In the genomic region with DNA sequence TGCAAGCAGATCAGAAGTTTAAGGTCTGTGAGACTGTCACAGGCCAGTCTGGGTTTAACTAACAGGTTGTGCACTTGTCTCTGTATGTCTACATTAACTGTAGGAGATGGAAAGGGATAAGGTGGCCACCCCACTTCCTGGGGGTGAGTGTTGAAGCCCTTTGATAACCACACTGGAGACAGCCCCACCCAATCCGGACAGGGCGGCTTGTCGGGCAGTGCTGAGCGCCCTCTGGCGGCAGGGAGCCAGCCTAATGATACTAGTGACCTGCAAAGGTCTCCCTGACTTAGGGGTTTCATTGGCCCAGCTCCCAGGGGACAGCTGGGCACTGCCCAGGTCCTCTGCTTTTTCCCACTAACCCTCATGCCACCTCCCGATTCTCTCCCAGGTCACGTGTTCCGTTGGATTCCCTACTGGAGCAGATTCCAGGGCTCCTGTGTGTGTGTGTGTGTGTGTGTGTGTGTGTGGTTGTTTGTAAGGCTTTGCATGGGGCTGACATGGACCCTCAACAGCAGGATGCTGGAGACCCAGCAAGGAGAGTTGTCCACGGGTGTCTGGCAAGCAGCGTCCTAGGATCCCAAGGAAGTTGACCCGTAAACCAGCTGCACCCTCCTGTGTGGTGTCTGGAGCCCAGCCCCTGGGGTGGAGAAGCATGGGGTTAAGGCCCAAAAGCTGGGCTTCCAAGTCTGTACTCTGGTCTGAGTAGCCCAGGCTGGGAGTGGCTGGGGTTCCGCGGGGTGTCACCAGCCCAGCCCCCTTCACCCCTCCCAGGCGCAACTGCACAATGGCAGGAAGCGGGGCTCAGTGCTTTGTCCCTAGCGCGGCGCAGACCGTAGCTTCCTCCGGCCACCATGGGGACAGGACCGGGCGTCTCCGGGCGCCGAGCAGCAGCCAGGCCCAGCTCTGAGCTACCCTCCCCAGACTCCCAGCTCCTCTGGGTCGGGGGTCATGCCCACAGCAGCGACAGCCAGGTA, we compare ENCODE assay signal across 8 mouse cellular contexts. TPM values are rescaled to one million over a fixed set of nuclear protein-coding genes. Genes with fewer than 3 reads are reported as not detected.
A peak's percentile ranks its signal among the peaks of the same experiment; 100 is the strongest.
DNase-seq lines count a peak whose midpoint lies in the region; ATAC-seq and TF ChIP-seq lines count a peak whose summit lies in the region.

No protein-coding gene starts in this region.

- TF ChIP-seq CTCF in E14TG2a.4 (conservative IDR thresholded peaks at IDR 0.05; ENCODE audit: low read length), result peak; percentile 88

- peak overlapping the region; percentile 83 for H3K4me3 ChIP-seq in E14TG2a.4 (replicated peaks; ENCODE audit: low read length)
- peak overlapping the region; percentile 14; the same call in 1 of the 2 replicates for H3K4me3 ChIP-seq in embryonic facial prominence, embryonic 12.5 days
- peak overlapping the region; percentile 43 for H3K4me3 ChIP-seq in heart, embryonic 12.5 days
- peak overlapping the region; percentile 34 for H3K4me3 ChIP-seq in kidney, embryonic 15.5 days (replicated peaks)

- no peaks in the 10 kb centered on the region for H3K9me3 ChIP-seq in E14TG2a.4 (ENCODE audit: low read length)
- no peaks in the 10 kb centered on the region for H3K9me3 ChIP-seq in embryonic facial prominence, embryonic 12.5 days
- no peaks in the 10 kb centered on the region for H3K9me3 ChIP-seq in heart, embryonic 12.5 days (replicated peaks)
- no peaks in the 10 kb centered on the region for H3K9me3 ChIP-seq in kidney, embryonic 15.5 days (replicated peaks)

- ATAC-seq in embryonic facial prominence, embryonic 12.5 days (ENCODE audit: insufficient number of reproducible peaks, insufficient read depth, low FRiP score, low TSS enrichment), result no peak
- ATAC-seq in heart, embryonic 12.5 days (ENCODE audit: insufficient number of reproducible peaks, low FRiP score), result peak; percentile 72
- ATAC-seq in kidney, embryonic 15.5 days (replicated peaks; ENCODE audit: low FRiP score), result peak; percentile 40

- peaks cover 95% of the 10 kb centered on the region for H3K4me1 ChIP-seq in E14TG2a.4 (replicated peaks; ENCODE audit: low read depth, low read length)
- peaks cover 33% of the 10 kb centered on the region for H3K4me1 ChIP-seq in embryonic facial prominence, embryonic 12.5 days
- peaks cover 55% of the 10 kb centered on the region for H3K4me1 ChIP-seq in heart, embryonic 12.5 days (replicated peaks)
- peaks cover 59% of the 10 kb centered on the region for H3K4me1 ChIP-seq in kidney, embryonic 15.5 days

- no peak overlapping the region for H3K9ac ChIP-seq in embryonic facial prominence, embryonic 12.5 days
- peak overlapping the region; percentile 40 for H3K9ac ChIP-seq in heart, embryonic 12.5 days
- peak overlapping the region; percentile 32 for H3K9ac ChIP-seq in kidney, embryonic 15.5 days

- H3K36me3 ChIP-seq in E14TG2a.4 (ENCODE audit: insufficient read depth, low read length), result peaks cover 23% of the 10 kb centered on the region
- no peaks in the 10 kb centered on the region for H3K36me3 ChIP-seq in embryonic facial prominence, embryonic 12.5 days
- no peaks in the 10 kb centered on the region for H3K36me3 ChIP-seq in heart, embryonic 12.5 days
- H3K36me3 ChIP-seq in kidney, embryonic 15.5 days, result no peaks in the 10 kb centered on the region

- H3K27me3 ChIP-seq in E14TG2a.4 (ENCODE audit: insufficient read depth, low read length), result no peaks in the 10 kb centered on the region
- no peaks in the 10 kb centered on the region for H3K27me3 ChIP-seq in embryonic facial prominence, embryonic 12.5 days
- 0 out of 2 replicates have a peak, but pooled peaks cover 4% of the 10 kb centered on the region for H3K27me3 ChIP-seq in heart, embryonic 12.5 days (replicated peaks)
- no peaks in the 10 kb centered on the region for H3K27me3 ChIP-seq in kidney, embryonic 15.5 days

- peak; percentile 91 for DNase-seq in adrenal gland, postnatal 14 days
- DNase-seq in lung, postnatal 14 days, result peak; percentile 90
- peak; percentile 52 for DNase-seq in retina, postnatal 7 days (ENCODE audit: low read depth, low spot score)
- DNase-seq in frontal cortex, postnatal 14 days (ENCODE audit: low spot score in 2 of 2), result no peak

- H3K4me2 ChIP-seq in embryonic facial prominence, embryonic 12.5 days (replicated peaks), result no peak overlapping the region
- peak overlapping the region; percentile 60 for H3K4me2 ChIP-seq in heart, embryonic 12.5 days
- H3K4me2 ChIP-seq in kidney, embryonic 15.5 days, result peak overlapping the region; percentile 37

- WGBS in embryonic facial prominence, embryonic 12.5 days, result 27% methylated on average over 27 of the region's 27 CpGs
- WGBS in heart, embryonic 12.5 days, result 25% methylated on average over 27 of the region's 27 CpGs
- 35% methylated on average over 27 of the region's 27 CpGs for WGBS in kidney, embryonic 15.5 days

- peak overlapping the region; percentile 60; the same call in 1 of the 2 replicates for H3K27ac ChIP-seq in embryonic facial prominence, embryonic 12.5 days
- H3K27ac ChIP-seq in heart, embryonic 12.5 days (ENCODE audit: poor library complexity, severe bottlenecking), result peak overlapping the region; percentile 70
- peak overlapping the region; percentile 78 for H3K27ac ChIP-seq in kidney, embryonic 15.5 days

RNA-seq across cellular contexts. Expression of a gene that starts 19.5 kb away (rescaled TPM):
- total RNA-seq in adrenal gland, postnatal 14 days (2021), result 2.9 and 4.8 TPM in 2 replicates
- polyA plus RNA-seq in embryonic facial prominence, embryonic 12.5 days (2016; fragmentation: Nextera tagmentation; extraction: Ambion mirVana), result 1.1 and 2.1 TPM in 2 replicates
- polyA plus RNA-seq in heart, embryonic 12.5 days (2016; fragmentation: Nextera tagmentation; extraction: Ambion mirVana), result 0.86 and 1.1 TPM in 2 replicates
- polyA plus RNA-seq in kidney, embryonic 15.5 days (2015; fragmentation: Nextera tagmentation; extraction: Ambion mirVana), result 1.5 and 2.4 TPM in 2 replicates

RNA-seq across cellular contexts. Expression of a gene that starts 23.9 kb away (rescaled TPM):
- 16.9 and 21.5 TPM in 2 replicates for total RNA-seq in adrenal gland, postnatal 14 days (2021)
- 17.8 and 19.0 TPM in 2 replicates for polyA plus RNA-seq in embryonic facial prominence, embryonic 12.5 days (2016; fragmentation: Nextera tagmentation; extraction: Ambion mirVana)
- polyA plus RNA-seq in heart, embryonic 12.5 days (2016; fragmentation: Nextera tagmentation; extraction: Ambion mirVana), result 13.6 and 14.1 TPM in 2 replicates
- 19.8 and 20.9 TPM in 2 replicates for polyA plus RNA-seq in kidney, embryonic 15.5 days (2015; fragmentation: Nextera tagmentation; extraction: Ambion mirVana)

RNA-seq across cellular contexts. Expression of a gene that starts 55.9 kb away (rescaled TPM):
- total RNA-seq in adrenal gland, postnatal 14 days (2021), result 0.71 and 0.96 TPM in 2 replicates
- 6.4 and 6.6 TPM in 2 replicates for polyA plus RNA-seq in embryonic facial prominence, embryonic 12.5 days (2016; fragmentation: Nextera tagmentation; extraction: Ambion mirVana)
- 1.3 and 1.6 TPM in 2 replicates for polyA plus RNA-seq in heart, embryonic 12.5 days (2016; fragmentation: Nextera tagmentation; extraction: Ambion mirVana)
- 25.5 and 28.1 TPM in 2 replicates for polyA plus RNA-seq in kidney, embryonic 15.5 days (2015; fragmentation: Nextera tagmentation; extraction: Ambion mirVana)

RNA-seq across cellular contexts. Expression of a gene that starts 57.1 kb away (rescaled TPM):
- total RNA-seq in adrenal gland, postnatal 14 days (2021), result 24.0 and 26.9 TPM in 2 replicates
- polyA plus RNA-seq in embryonic facial prominence, embryonic 12.5 days (2016; fragmentation: Nextera tagmentation; extraction: Ambion mirVana), result 43.8 and 46.0 TPM in 2 replicates
- polyA plus RNA-seq in heart, embryonic 12.5 days (2016; fragmentation: Nextera tagmentation; extraction: Ambion mirVana), result 23.1 and 25.8 TPM in 2 replicates
- polyA plus RNA-seq in kidney, embryonic 15.5 days (2015; fragmentation: Nextera tagmentation; extraction: Ambion mirVana), result 33.5 and 36.8 TPM in 2 replicates

RNA-seq across cellular contexts. Expression of a gene that starts 57.9 kb away (rescaled TPM):
- total RNA-seq in adrenal gland, postnatal 14 days (2021), result not detected in 2 replicates
- 1.0 and 1.1 TPM in 2 replicates for polyA plus RNA-seq in embryonic facial prominence, embryonic 12.5 days (2016; fragmentation: Nextera tagmentation; extraction: Ambion mirVana)
- 0.06 and 0.13 TPM in 2 replicates for polyA plus RNA-seq in heart, embryonic 12.5 days (2016; fragmentation: Nextera tagmentation; extraction: Ambion mirVana)
- 0.45 and 0.86 TPM in 2 replicates for polyA plus RNA-seq in kidney, embryonic 15.5 days (2015; fragmentation: Nextera tagmentation; extraction: Ambion mirVana)

Comparison
In these comparisons a context has a peak if more than half of its experiments do, and no peak if none do; other contexts are left out.
1. H3K4me3 ChIP-seq: peak in every context shown above with its lines; median percentile 83 in E14TG2a.4; 43 in heart, embryonic 12.5 days; 34 in kidney, embryonic 15.5 days; 14 in embryonic facial prominence, embryonic 12.5 days.
2. DNase-seq: peak in adrenal gland, postnatal 14 days (single experiment), lung, postnatal 14 days (single experiment) and retina, postnatal 7 days (single experiment); none in frontal cortex, postnatal 14 days (0 of 2).
3. Peak in every context shown above with its lines, with median percentiles within 50 percentile points of each other: H3K27ac ChIP-seq.